Mouse (Mus musculus): ENCODE measurements around the gene Praf2. TPM values are rescaled to one million over a fixed set of nuclear protein-coding genes. Genes with fewer than 3 reads are reported as not detected.

The Praf2 gene
- polyA plus RNA-seq, 1 experiment = 26.0 TPM

GRCm38 (mm10) chrX:7733571-7734156, 5.4 kb downstream of the Praf2 start:
- Histone ChIP-seq H3K4me1 (ENCODE audit: control insufficient read depth, insufficient read depth, insufficient read length) (no peaks in the 10 kb centered on the region), H3K27ac (ENCODE audit: insufficient read depth, low read length) (no peak overlapping the region), H3K36me3 (ENCODE audit: control insufficient read depth, insufficient read depth, low read length) (no peaks in the 10 kb centered on the region), H3K27me3 (ENCODE audit: control insufficient read depth, insufficient read depth, low read length) (no peaks in the 10 kb centered on the region), H3K4me3 (ENCODE audit: extremely low read depth, insufficient read depth, insufficient read length) (peak overlapping the region; percentile 23; the same call in 1 of the 2 replicates)
- peak; percentile 60 for TF ChIP-seq CTCF (IDR thresholded peaks at IDR 0.05; ENCODE audit: extremely low read depth, insufficient read depth, insufficient read length, insufficient replicate concordance)
- TF ChIP-seq POLR2A (IDR thresholded peaks at IDR 0.05; ENCODE audit: low read depth, low read length) = no peak
- 41% methylated on average over 26 of the region's 26 CpGs for WGBS
- DNase-seq (ENCODE audit: low read depth in 1 of 2, low spot score in 2 of 2) = peak; percentile 37 to 77

DNA sequence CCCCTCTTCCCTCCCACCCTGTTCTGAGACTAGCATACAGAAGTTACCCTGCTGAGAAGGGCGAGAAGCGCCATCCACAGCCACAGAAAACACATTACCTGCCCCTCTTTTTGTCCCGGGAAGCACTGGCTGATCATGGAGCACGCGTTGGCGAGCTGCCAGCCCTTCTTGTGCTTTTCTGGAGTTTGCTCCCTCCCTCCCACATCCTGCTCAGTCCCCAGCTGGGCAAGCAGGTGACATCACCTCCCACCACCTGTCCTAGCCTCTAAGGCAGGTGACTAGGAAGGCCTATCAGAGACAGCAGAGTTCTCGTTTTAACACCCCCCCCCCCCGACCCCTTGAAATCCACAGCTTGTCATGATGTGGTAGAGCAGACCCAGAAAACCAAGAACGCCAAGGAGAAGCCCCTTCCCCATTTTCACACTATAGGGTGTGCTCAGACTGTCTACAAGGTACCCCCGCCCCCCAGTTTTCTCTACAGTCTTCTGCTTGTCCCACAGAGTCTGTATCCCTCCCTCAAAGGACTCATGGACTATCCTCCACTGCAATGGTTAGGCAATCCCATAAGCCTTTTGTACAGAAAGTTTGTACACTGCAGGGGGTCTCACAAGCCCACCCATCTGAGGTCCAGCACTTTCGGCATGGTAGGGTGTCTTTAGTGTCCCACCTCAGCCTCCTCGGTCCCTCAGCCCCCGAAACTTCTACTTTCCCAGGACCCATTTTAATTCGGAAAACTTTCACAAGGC, 11.3 kb downstream of the Praf2 start:
- Histone ChIP-seq H3K27ac (ENCODE audit: insufficient read depth, low read length) (no peak overlapping the region), H3K27me3 (ENCODE audit: control insufficient read depth, insufficient read depth, low read length) (no peaks in the 10 kb centered on the region), H3K4me1 (ENCODE audit: control insufficient read depth, insufficient read depth, insufficient read length) (no peaks in the 10 kb centered on the region), H3K4me3 (ENCODE audit: extremely low read depth, insufficient read depth, insufficient read length) (no peak overlapping the region), H3K36me3 (ENCODE audit: control insufficient read depth, insufficient read depth, low read length) (no peaks in the 10 kb centered on the region)
- TF ChIP-seq CTCF (IDR thresholded peaks at IDR 0.05; ENCODE audit: extremely low read depth, insufficient read depth, insufficient read length, insufficient replicate concordance) (no peak), POLR2A (IDR thresholded peaks at IDR 0.05; ENCODE audit: low read depth, low read length) (no peak)
- DNase-seq (ENCODE audit: low read depth in 1 of 2, low spot score in 2 of 2) = no peak
- 83% methylated on average over 14 of the region's 14 CpGs for WGBS

DNA sequence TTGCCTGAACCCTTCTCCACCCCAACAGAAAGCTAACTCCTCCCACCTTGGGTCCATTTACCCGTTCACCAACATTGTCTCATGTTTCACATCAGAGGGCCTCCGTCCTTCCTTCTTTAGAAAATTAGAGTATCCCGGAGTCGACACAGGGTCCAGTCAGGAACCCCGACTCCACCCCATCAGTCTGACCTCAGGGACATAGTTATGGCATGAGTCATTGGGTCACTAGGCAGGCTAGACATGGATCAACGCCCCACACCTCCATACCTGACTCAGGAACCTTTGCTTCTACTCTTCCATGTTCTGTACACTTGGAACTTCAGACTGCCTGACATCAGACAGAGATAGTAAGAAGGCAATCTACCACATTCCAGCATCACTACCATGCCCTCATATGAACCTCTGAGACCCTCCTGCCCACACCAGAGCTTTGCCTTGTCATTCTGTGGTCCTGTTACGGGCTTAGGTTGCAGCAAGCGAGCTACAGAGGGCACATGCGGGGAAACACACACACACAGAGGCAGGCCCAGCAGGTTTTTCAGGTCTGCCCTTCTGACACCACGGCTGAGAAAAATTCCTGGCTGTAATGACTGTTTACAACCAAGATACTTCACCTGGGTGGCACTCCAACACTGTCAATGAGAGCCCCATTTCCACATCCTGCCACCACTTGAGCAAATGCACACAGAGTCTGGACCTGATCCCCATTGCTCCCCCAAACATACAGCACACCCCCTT, 12.0 kb downstream of the Praf2 start:
- DNase-seq (ENCODE audit: low read depth in 1 of 2, low spot score in 2 of 2) = no peak
- WGBS = 79% methylated on average over 10 of the region's 10 CpGs
- Histone ChIP-seq H3K27me3 (ENCODE audit: control insufficient read depth, insufficient read depth, low read length) (no peaks in the 10 kb centered on the region), H3K36me3 (ENCODE audit: control insufficient read depth, insufficient read depth, low read length) (no peaks in the 10 kb centered on the region), H3K4me1 (ENCODE audit: control insufficient read depth, insufficient read depth, insufficient read length) (no peaks in the 10 kb centered on the region), H3K4me3 (ENCODE audit: extremely low read depth, insufficient read depth, insufficient read length) (no peak overlapping the region), H3K27ac (ENCODE audit: insufficient read depth, low read length) (no peak overlapping the region)
- no peak for TF ChIP-seq POLR2A (IDR thresholded peaks at IDR 0.05; ENCODE audit: low read depth, low read length)
- TF ChIP-seq CTCF (IDR thresholded peaks at IDR 0.05; ENCODE audit: extremely low read depth, insufficient read depth, insufficient read length, insufficient replicate concordance) = no peak

- Histone ChIP-seq H3K4me1 (ENCODE audit: control insufficient read depth, insufficient read depth, insufficient read length) (no peaks in the 10 kb centered on the region), H3K27me3 (ENCODE audit: control insufficient read depth, insufficient read depth, low read length) (no peaks in the 10 kb centered on the region), H3K4me3 (ENCODE audit: extremely low read depth, insufficient read depth, insufficient read length) (no peak overlapping the region), H3K36me3 (ENCODE audit: control insufficient read depth, insufficient read depth, low read length) (no peaks in the 10 kb centered on the region), H3K27ac (ENCODE audit: insufficient read depth, low read length) (no peak overlapping the region)
- DNase-seq (ENCODE audit: low read depth in 1 of 2, low spot score in 2 of 2) = no peak
- TF ChIP-seq CTCF (IDR thresholded peaks at IDR 0.05; ENCODE audit: extremely low read depth, insufficient read depth, insufficient read length, insufficient replicate concordance) (no peak), POLR2A (IDR thresholded peaks at IDR 0.05; ENCODE audit: low read depth, low read length) (no peak)
- WGBS = 84% methylated on average over 5 of the region's 5 CpGs
Observed at GRCm38 (mm10) chrX:7741103-7741502, 12.9 kb downstream of the Praf2 start.

GRCm38 (mm10) chrX:7743470-7743869, 15.2 kb downstream of the Praf2 start:
- H3K4me3 ChIP-seq (ENCODE audit: extremely low read depth, insufficient read depth, insufficient read length) = no peak overlapping the region
- TF ChIP-seq CTCF (IDR thresholded peaks at IDR 0.05; ENCODE audit: extremely low read depth, insufficient read depth, insufficient read length, insufficient replicate concordance) (peak; percentile 7; the same call in 1 of the 2 replicates), POLR2A (IDR thresholded peaks at IDR 0.05; ENCODE audit: low read depth, low read length) (no peak)
- H3K36me3 ChIP-seq (ENCODE audit: control insufficient read depth, insufficient read depth, low read length) = no peaks in the 10 kb centered on the region
- no peaks in the 10 kb centered on the region for H3K27me3 ChIP-seq (ENCODE audit: control insufficient read depth, insufficient read depth, low read length)
- H3K4me1 ChIP-seq (ENCODE audit: control insufficient read depth, insufficient read depth, insufficient read length) = no peaks in the 10 kb centered on the region
- no peak for DNase-seq (ENCODE audit: low read depth in 1 of 2, low spot score in 2 of 2)
- 57% methylated on average over 5 of the region's 5 CpGs for WGBS
- no peak overlapping the region for H3K27ac ChIP-seq (ENCODE audit: insufficient read depth, low read length)

DNA sequence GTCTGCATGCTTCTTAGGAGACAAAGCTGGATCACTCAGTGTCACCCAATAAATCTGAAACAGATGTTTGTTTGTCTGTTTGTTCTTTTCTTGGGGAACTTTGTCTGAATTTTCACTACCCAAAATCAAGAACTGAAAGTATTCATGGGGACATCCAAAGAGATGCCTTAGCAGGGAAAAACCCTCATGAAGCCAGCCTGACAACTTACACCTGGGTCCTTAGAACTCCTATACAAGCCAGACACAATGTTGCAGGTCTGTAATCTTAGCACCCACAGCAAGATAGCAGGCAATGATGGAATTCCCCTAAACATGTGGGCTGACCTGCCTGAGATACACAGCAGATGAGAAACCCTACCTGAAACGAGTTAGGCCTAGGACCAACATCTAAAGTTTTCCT, 16.7 kb downstream of the Praf2 start:
- Histone ChIP-seq H3K4me3 (ENCODE audit: extremely low read depth, insufficient read depth, insufficient read length) (no peak overlapping the region), H3K36me3 (ENCODE audit: control insufficient read depth, insufficient read depth, low read length) (no peaks in the 10 kb centered on the region), H3K27me3 (ENCODE audit: control insufficient read depth, insufficient read depth, low read length) (no peaks in the 10 kb centered on the region), H3K27ac (ENCODE audit: insufficient read depth, low read length) (no peak overlapping the region), H3K4me1 (ENCODE audit: control insufficient read depth, insufficient read depth, insufficient read length) (no peaks in the 10 kb centered on the region)
- TF ChIP-seq CTCF (IDR thresholded peaks at IDR 0.05; ENCODE audit: extremely low read depth, insufficient read depth, insufficient read length, insufficient replicate concordance) (no peak), POLR2A (IDR thresholded peaks at IDR 0.05; ENCODE audit: low read depth, low read length) (no peak)
- WGBS = 57% methylated on average over 1 of the region's 1 CpGs
- no peak for DNase-seq (ENCODE audit: low read depth in 1 of 2, low spot score in 2 of 2)
